Mouse (Mus musculus) limb, embryonic 11.5 days (tissue): Measurements from ENCODE around the gene Ankrd50. TPM values are rescaled to one million over a fixed set of nuclear protein-coding genes. Genes with fewer than 3 reads are reported as not detected.
A peak's percentile ranks its signal among the peaks of the same experiment; 100 is the strongest.

Experiments used
- ATAC-seq: fragments of 200-750 bp; cut with Nextera tagmentation; 2 replicates; pipeline ENCODE4 v1.8.0; 2017; ENCODE audit warnings: low read depth; ENCODE audit not compliant: insufficient number of reproducible peaks, low FRiP score, low TSS enrichment
- DNase-seq: peaks from one replicate; pipeline ENCODE4 v3.0.0-alpha.2; 2015; ENCODE audit warnings: low spot score
- H3K27ac ChIP-seq: fragments of 300-500 bp; sonication (generic); replicated peaks from 2 replicates; pipeline ENCODE4 v1.5.1; 2014; ENCODE audit warnings: low read depth, mild to moderate bottlenecking, low read length
- H3K27me3 ChIP-seq: fragments of 300-500 bp; sonication (generic); 2 replicates; pipeline ENCODE4 v1.6.1; 2014; ENCODE audit warnings: mild to moderate bottlenecking, low read length, mixed read lengths; ENCODE audit not compliant: control insufficient read depth, insufficient read depth
- H3K36me3 ChIP-seq: fragments of 300-500 bp; sonication (generic); 2 replicates; pipeline ENCODE4 v1.6.1; 2014; ENCODE audit warnings: mild to moderate bottlenecking, low read length, moderate library complexity, mixed read lengths; ENCODE audit not compliant: control insufficient read depth, insufficient read depth
- H3K4me1 ChIP-seq: fragments of 300-500 bp; sonication (generic); 2 replicates; pipeline ENCODE4 v1.6.1; 2014; ENCODE audit warnings: low read length, mixed read lengths; ENCODE audit not compliant: control insufficient read depth, insufficient read depth
- H3K4me2 ChIP-seq: fragments of 300-500 bp; sonication (generic); 2 replicates; pipeline ENCODE4 v1.6.1; 2014; ENCODE audit warnings: low read depth, mild to moderate bottlenecking, moderate library complexity; ENCODE audit not compliant: severe bottlenecking
- H3K4me3 ChIP-seq: fragments of 300-500 bp; sonication (generic); 2 replicates; pipeline ENCODE4 v1.5.1; 2014; ENCODE audit warnings: low read depth, low read length
- H3K9ac ChIP-seq: fragments of 300-500 bp; sonication (generic); 2 replicates; pipeline ENCODE4 v1.6.1; 2014; ENCODE audit warnings: mild to moderate bottlenecking, low read length
- H3K9me3 ChIP-seq: fragments of 300-500 bp; sonication (generic); 2 replicates; pipeline ENCODE4 v1.6.1; 2016; ENCODE audit warnings: low read length; ENCODE audit not compliant: control insufficient read depth
- WGBS: fragments of 180-500 bp; shearing (Covaris S2); extraction: QIAGEN DNeasy Blood & Tissue Kit; methylation state at CpG from one replicate; pipeline ENCODE4 v1.1.7; 2014; 5-methylcytosine and 5-hydroxymethylcytosine counted together
- polyA plus RNA-seq: library from polyadenylated mRNA; unstranded; fragments of >200 nt; fragmentation: Nextera tagmentation; extraction: Ambion mirVana; gene quantifications from 2 replicates; pipeline ENCODE4 v1.2.1, GENCODE M21; 2014

Gene Ankrd50
- polyA plus RNA-seq, 1 experiment from 2014 or later, result 18.1 TPM

GRCm38 (mm10) chr3:38498561-38498960 is 13.9 kb upstream of the Ankrd50 start:
- no peak overlapping the region for H3K27ac ChIP-seq
- H3K4me3 ChIP-seq, result no peak overlapping the region
- no peaks in the 10 kb centered on the region for H3K9me3 ChIP-seq
- no peaks in the 10 kb centered on the region for H3K4me1 ChIP-seq
- no peak overlapping the region for H3K4me2 ChIP-seq
- no peaks in the 10 kb centered on the region for H3K36me3 ChIP-seq
- no peaks in the 10 kb centered on the region for H3K27me3 ChIP-seq
- no peak for ATAC-seq
- WGBS, result 98% methylated on average over 3 of the region's 3 CpGs
- no peak for DNase-seq
- H3K9ac ChIP-seq, result no peak overlapping the region

GRCm38 (mm10) chr3:38496795-38497385 is 12.2 kb upstream of the Ankrd50 start:
- Histone ChIP-seq H3K9ac (no peak overlapping the region), H3K4me3 (no peak overlapping the region), H3K27me3 (no peaks in the 10 kb centered on the region), H3K9me3 (no peaks in the 10 kb centered on the region), H3K36me3 (no peaks in the 10 kb centered on the region), H3K4me2 (no peak overlapping the region), H3K4me1 (no peaks in the 10 kb centered on the region), H3K27ac (no peak overlapping the region)
- WGBS, result 88% methylated on average over 3 of the region's 3 CpGs
- DNase-seq (no peak), ATAC-seq (no peak)

GRCm38 (mm10) chr3:38491702-38492101 is 7.1 kb upstream of the Ankrd50 start:
- H3K9ac ChIP-seq, result no peak overlapping the region
- DNase-seq (no peak), ATAC-seq (no peak)
- 86% methylated on average over 3 of the region's 3 CpGs for WGBS
- H3K4me3 ChIP-seq, result no peak overlapping the region
- H3K27me3 ChIP-seq, result no peaks in the 10 kb centered on the region
- no peaks in the 10 kb centered on the region for H3K36me3 ChIP-seq
- H3K27ac ChIP-seq, result no peak overlapping the region
- no peak overlapping the region for H3K4me2 ChIP-seq
- H3K9me3 ChIP-seq, result no peaks in the 10 kb centered on the region
- no peaks in the 10 kb centered on the region for H3K4me1 ChIP-seq

GRCm38 (mm10) chr3:38491236-38491635 is 6.6 kb upstream of the Ankrd50 start:
- Histone ChIP-seq H3K9me3 (no peaks in the 10 kb centered on the region), H3K4me3 (no peak overlapping the region), H3K9ac (no peak overlapping the region), H3K27ac (no peak overlapping the region), H3K27me3 (no peaks in the 10 kb centered on the region), H3K4me2 (no peak overlapping the region), H3K36me3 (no peaks in the 10 kb centered on the region), H3K4me1 (no peaks in the 10 kb centered on the region)
- ATAC-seq (no peak), DNase-seq (no peak)
- WGBS, result 81% methylated on average over 3 of the region's 3 CpGs

GRCm38 (mm10) chr3:38490720-38491119 is 6.1 kb upstream of the Ankrd50 start:
- Histone ChIP-seq H3K36me3 (no peaks in the 10 kb centered on the region), H3K4me1 (no peaks in the 10 kb centered on the region), H3K9me3 (no peaks in the 10 kb centered on the region), H3K27me3 (no peaks in the 10 kb centered on the region), H3K27ac (no peak overlapping the region), H3K9ac (no peak overlapping the region), H3K4me3 (no peak overlapping the region), H3K4me2 (no peak overlapping the region)
- ATAC-seq, result no peak
- DNase-seq, result no peak
- 84% methylated on average over 2 of the region's 2 CpGs for WGBS

- DNase-seq, result no peak
- no peak for ATAC-seq
- peak overlapping the region; percentile 95; the same call in 1 of the 2 replicates for H3K9ac ChIP-seq
- peaks cover 20% of the 10 kb centered on the region for H3K4me1 ChIP-seq
- no peaks in the 10 kb centered on the region for H3K27me3 ChIP-seq
- H3K4me3 ChIP-seq, result peak overlapping the region; percentile 60
- H3K4me2 ChIP-seq, result peak overlapping the region; percentile 61
- no peaks in the 10 kb centered on the region for H3K9me3 ChIP-seq
- WGBS, result 2% methylated on average over 26 of the region's 26 CpGs
- H3K36me3 ChIP-seq, result no peaks in the 10 kb centered on the region
- no peak overlapping the region for H3K27ac ChIP-seq
Measured at GRCm38 (mm10) chr3:38485107-38485545, 482 bp upstream of the Ankrd50 start.

- DNase-seq (peak; percentile 42), ATAC-seq (no peak)
- H3K27ac ChIP-seq, result no peak overlapping the region
- no peaks in the 10 kb centered on the region for H3K9me3 ChIP-seq
- peaks cover 20% of the 10 kb centered on the region for H3K4me1 ChIP-seq
- no peaks in the 10 kb centered on the region for H3K36me3 ChIP-seq
- H3K4me3 ChIP-seq, result peak overlapping the region; percentile 60
- WGBS, result 7% methylated on average over 10 of the region's 10 CpGs
- no peaks in the 10 kb centered on the region for H3K27me3 ChIP-seq
- H3K9ac ChIP-seq, result peak overlapping the region; percentile 0; the same call in 1 of the 2 replicates
- H3K4me2 ChIP-seq, result peak overlapping the region; percentile 61
Measured at GRCm38 (mm10) chr3:38483551-38483950, 1.1 kb downstream of the Ankrd50 start.

- Histone ChIP-seq H3K27ac (no peak overlapping the region), H3K36me3 (no peaks in the 10 kb centered on the region), H3K4me2 (peak overlapping the region; percentile 61), H3K9me3 (no peaks in the 10 kb centered on the region), H3K27me3 (no peaks in the 10 kb centered on the region), H3K4me1 (peaks cover 20% of the 10 kb centered on the region), H3K4me3 (peak overlapping the region; percentile 60), H3K9ac (peak overlapping the region; percentile 28; the same call in 1 of the 2 replicates)
- DNase-seq (peak; percentile 30), ATAC-seq (no peak)
- WGBS, result 58% methylated on average over 11 of the region's 11 CpGs
Measured at GRCm38 (mm10) chr3:38482749-38483148, 1.9 kb downstream of the Ankrd50 start.

GRCm38 (mm10) chr3:38481106-38481505 is 3.5 kb downstream of the Ankrd50 start:
- Histone ChIP-seq H3K4me3 (no peak overlapping the region), H3K4me2 (peak overlapping the region; percentile 24), H3K4me1 (peaks cover 20% of the 10 kb centered on the region), H3K36me3 (no peaks in the 10 kb centered on the region), H3K9ac (no peak overlapping the region), H3K9me3 (no peaks in the 10 kb centered on the region), H3K27ac (no peak overlapping the region), H3K27me3 (no peaks in the 10 kb centered on the region)
- DNase-seq (no peak), ATAC-seq (no peak)
- WGBS, result 52% methylated on average over 1 of the region's 1 CpGs
